In genomic region chr10:44338571-44338970, GRCm38 (mm10) we compare ENCODE assay signal across 24 mouse cellular contexts.
DNase-seq lines count a peak whose midpoint lies in the region; ATAC-seq and TF ChIP-seq lines count a peak whose summit lies in the region.
"Had no signal": no experiment of that assay in that cellular context is flagged by ENCODE, and none has a peak within 500 bp of the region (broad histone marks: within the 10 kb centered on the region; RNA-seq: fewer than 3 reads in every experiment).

No protein-coding gene starts in this region.

- ATAC-seq in liver, embryonic 12.5 days = no peak
- ATAC-seq in liver, embryonic 11.5 days (replicated peaks; ENCODE audit: low FRiP score) = no peak
- ATAC-seq in midbrain, postnatal 0 days (ENCODE audit: low FRiP score) = no peak
- ATAC-seq: activated CD4-positive, CD25-positive, alpha-beta regulatory T cell, adult 4 months; CD4-positive, CD25-positive, alpha-beta regulatory T cell, adult 4 months; forebrain, embryonic 13.5 days; forebrain, embryonic 15.5 days; Patski had no signal

- no peak for TF ChIP-seq CTCF in midbrain, postnatal 0 days (IDR thresholded peaks at IDR 0.05)

- no peak overlapping the region for H3K27ac ChIP-seq in heart, embryonic 10.5 days
- peak overlapping the region; percentile 81; the same call in 1 of the 2 replicates for H3K27ac ChIP-seq in liver, embryonic 12.5 days
- H3K27ac ChIP-seq in liver, embryonic 11.5 days (ENCODE audit: low read depth, low read length) = no peak overlapping the region
- peak overlapping the region; percentile 43; the same call in 1 of the 2 replicates for H3K27ac ChIP-seq in midbrain, embryonic 10.5 days (replicated peaks)
- no peak overlapping the region for H3K27ac ChIP-seq in midbrain, postnatal 0 days (ENCODE audit: low read depth, low read length)
- H3K27ac ChIP-seq in embryonic facial prominence, embryonic 10.5 days (replicated peaks) = peak overlapping the region; percentile 12; the same call in 1 of the 2 replicates
- H3K27ac ChIP-seq: embryonic facial prominence, embryonic 12.5 days; forebrain, embryonic 13.5 days; forebrain, embryonic 15.5 days had no signal

- no peaks in the 10 kb centered on the region for H3K4me1 ChIP-seq in heart, embryonic 10.5 days
- H3K4me1 ChIP-seq in liver, embryonic 12.5 days = peaks cover 60% of the 10 kb centered on the region
- peaks cover 22% of the 10 kb centered on the region for H3K4me1 ChIP-seq in liver, embryonic 11.5 days (replicated peaks; ENCODE audit: control insufficient read depth, insufficient read depth, low read length)
- H3K4me1 ChIP-seq in midbrain, embryonic 10.5 days = peaks cover 15% of the 10 kb centered on the region
- no peaks in the 10 kb centered on the region for H3K4me1 ChIP-seq in midbrain, postnatal 0 days (ENCODE audit: insufficient read depth, low read length)
- peaks cover 5% of the 10 kb centered on the region; the same call in 1 of the 2 replicates for H3K4me1 ChIP-seq in embryonic facial prominence, embryonic 10.5 days
- H3K4me1 ChIP-seq: forebrain, embryonic 13.5 days had no signal

- no peak overlapping the region for H3K9ac ChIP-seq in liver, embryonic 12.5 days
- no peak overlapping the region for H3K9ac ChIP-seq in liver, embryonic 11.5 days (ENCODE audit: low read depth, low read length)
- H3K9ac ChIP-seq in midbrain, postnatal 0 days (replicated peaks; ENCODE audit: low read length, poor library complexity, severe bottlenecking) = no peak overlapping the region
- H3K9ac ChIP-seq: embryonic facial prominence, embryonic 12.5 days; forebrain, embryonic 13.5 days; forebrain, embryonic 15.5 days had no signal

- H3K36me3 ChIP-seq in heart, embryonic 10.5 days = peaks cover 6% of the 10 kb centered on the region
- H3K36me3 ChIP-seq in liver, embryonic 12.5 days = 0 out of 2 replicates have a peak, but pooled peaks cover 5% of the 10 kb centered on the region
- peaks cover 4% of the 10 kb centered on the region; the same call in 1 of the 2 replicates for H3K36me3 ChIP-seq in liver, embryonic 11.5 days (ENCODE audit: control insufficient read depth, insufficient read depth, low read length)
- H3K36me3 ChIP-seq in midbrain, embryonic 10.5 days = peaks cover 11% of the 10 kb centered on the region; the same call in 1 of the 2 replicates
- no peaks in the 10 kb centered on the region for H3K36me3 ChIP-seq in midbrain, postnatal 0 days (ENCODE audit: insufficient read depth, low read length)
- H3K36me3 ChIP-seq in embryonic facial prominence, embryonic 10.5 days (replicated peaks) = peaks cover 10% of the 10 kb centered on the region
- H3K36me3 ChIP-seq: embryonic facial prominence, embryonic 12.5 days; forebrain, embryonic 15.5 days had no signal

- DNase-seq in heart, adult 11 months = peak; percentile 76
- DNase-seq in heart, embryonic 10.5 days (ENCODE audit: low spot score) = no peak
- DNase-seq in liver, embryonic 11.5 days (ENCODE audit: low spot score) = no peak
- no peak for DNase-seq in midbrain, embryonic 10.5 days (ENCODE audit: low spot score)
- DNase-seq in midbrain, postnatal 0 days (ENCODE audit: low spot score) = no peak
- no peak for DNase-seq in embryonic facial prominence, embryonic 10.5 days (ENCODE audit: low spot score)
- DNase-seq in cerebellum, postnatal 4 days (ENCODE audit: low spot score in 2 of 2) = no peak
- DNase-seq: adrenal gland, adult 8-10 months; adrenal gland, postnatal 14 days; cerebellum, adult 11-12 months; cerebellum, adult 2 months; cerebellum, adult 9-10 months; cerebellum, postnatal 10 days; cerebellum, postnatal 25 days; embryo, embryonic 11 days had no signal

- no peak overlapping the region for H3K4me3 ChIP-seq in heart, embryonic 10.5 days
- H3K4me3 ChIP-seq in liver, embryonic 12.5 days = no peak overlapping the region
- H3K4me3 ChIP-seq in liver, embryonic 11.5 days (ENCODE audit: low read depth, low read length) = no peak overlapping the region
- no peak overlapping the region for H3K4me3 ChIP-seq in midbrain, embryonic 10.5 days
- H3K4me3 ChIP-seq in midbrain, postnatal 0 days (ENCODE audit: low read depth, low read length) = no peak overlapping the region
- no peak overlapping the region for H3K4me3 ChIP-seq in embryonic facial prominence, embryonic 10.5 days
- H3K4me3 ChIP-seq: embryonic facial prominence, embryonic 12.5 days; forebrain, embryonic 13.5 days; forebrain, embryonic 15.5 days had no signal

- no peaks in the 10 kb centered on the region for H3K27me3 ChIP-seq in heart, embryonic 10.5 days (ENCODE audit: insufficient read depth, poor library complexity, severe bottlenecking)
- no peaks in the 10 kb centered on the region for H3K27me3 ChIP-seq in liver, embryonic 12.5 days (replicated peaks)
- no peaks in the 10 kb centered on the region for H3K27me3 ChIP-seq in liver, embryonic 11.5 days (replicated peaks; ENCODE audit: control insufficient read depth, insufficient read depth, low read length)
- H3K27me3 ChIP-seq in midbrain, embryonic 10.5 days (ENCODE audit: low read depth, poor library complexity, severe bottlenecking) = no peaks in the 10 kb centered on the region
- no peaks in the 10 kb centered on the region for H3K27me3 ChIP-seq in midbrain, postnatal 0 days (ENCODE audit: insufficient read depth, low read length)
- no peaks in the 10 kb centered on the region for H3K27me3 ChIP-seq in embryonic facial prominence, embryonic 10.5 days (replicated peaks; ENCODE audit: low read depth, poor library complexity, severe bottlenecking)
- H3K27me3 ChIP-seq: CH12.LX; embryonic facial prominence, embryonic 12.5 days; forebrain, embryonic 13.5 days; forebrain, embryonic 15.5 days; Patski had no signal

- no peak overlapping the region for H3K4me2 ChIP-seq in liver, embryonic 12.5 days
- H3K4me2 ChIP-seq in liver, embryonic 11.5 days = no peak overlapping the region
- H3K4me2 ChIP-seq in midbrain, postnatal 0 days (ENCODE audit: low read depth, low read length, poor library complexity, severe bottlenecking) = no peak overlapping the region
- H3K4me2 ChIP-seq: embryonic facial prominence, embryonic 12.5 days; forebrain, embryonic 13.5 days; forebrain, embryonic 15.5 days had no signal

- H3K9me3 ChIP-seq in heart, embryonic 10.5 days = no peaks in the 10 kb centered on the region
- H3K9me3 ChIP-seq in liver, embryonic 12.5 days (replicated peaks) = no peaks in the 10 kb centered on the region
- H3K9me3 ChIP-seq in liver, embryonic 11.5 days (ENCODE audit: control insufficient read depth, low read length) = no peaks in the 10 kb centered on the region
- H3K9me3 ChIP-seq in midbrain, embryonic 10.5 days (replicated peaks) = no peaks in the 10 kb centered on the region
- H3K9me3 ChIP-seq in midbrain, postnatal 0 days (ENCODE audit: low read length) = no peaks in the 10 kb centered on the region
- no peaks in the 10 kb centered on the region for H3K9me3 ChIP-seq in embryonic facial prominence, embryonic 10.5 days
- H3K9me3 ChIP-seq: embryonic facial prominence, embryonic 12.5 days; forebrain, embryonic 13.5 days; forebrain, embryonic 15.5 days; G1E had no signal

- 87% methylated on average over 6 of the region's 6 CpGs for whole genome bisulfite sequencing in heart, embryonic 10.5 days
- 79% methylated on average over 6 of the region's 6 CpGs for WGBS in liver, embryonic 12.5 days (ENCODE audit: insufficient replicate concordance)
- WGBS in liver, embryonic 11.5 days = 85% methylated on average over 6 of the region's 6 CpGs
- WGBS in midbrain, embryonic 10.5 days = 51% methylated on average over 6 of the region's 6 CpGs
- 20% methylated on average over 6 of the region's 6 CpGs for WGBS in midbrain, postnatal 0 days
- 74% methylated on average over 6 of the region's 6 CpGs for WGBS in embryonic facial prominence, embryonic 10.5 days

Comparison
In these comparisons a context has a peak if more than half of its experiments do, and no peak if none do; other contexts are left out.
1. H3K27ac ChIP-seq: peak in liver, embryonic 12.5 days (single experiment), midbrain, embryonic 10.5 days (single experiment) and embryonic facial prominence, embryonic 10.5 days (single experiment); none in heart, embryonic 10.5 days (single experiment), liver, embryonic 11.5 days (single experiment) and midbrain, postnatal 0 days (single experiment).